Mouse (Mus musculus) G1E (cell line): ENCODE data around the gene Maats1. TPM values are rescaled to one million over a fixed set of nuclear protein-coding genes. Genes with fewer than 3 reads are reported as not detected.

Source experiments
- ATAC-seq: 2 replicates; pipeline ENCODE4 v1.8.0; 2016; ENCODE audit warnings: mild to moderate bottlenecking; ENCODE audit not compliant: insufficient number of reproducible peaks, poor library complexity, low FRiP score, severe bottlenecking; ENCODE audit errors: extremely low read depth
- DNase-seq: peaks from one replicate; pipeline ENCODE4 v3.0.0; 2012; ENCODE audit warnings: low spot score
- H3K27me3 ChIP-seq: 2 replicates; pipeline ENCODE4 v1.6.1; 2012; ENCODE audit warnings: mild to moderate bottlenecking, low read length, inconsistent platforms; ENCODE audit not compliant: insufficient read depth
- H3K36me3 ChIP-seq: replicated peaks from 2 replicates; pipeline ENCODE3; 2012; ENCODE audit warnings: mild to moderate bottlenecking, inconsistent platforms
- H3K4me1 ChIP-seq: 2 replicates; pipeline ENCODE4 v1.6.1; 2012; ENCODE audit warnings: low read depth, low read length, inconsistent platforms, mixed read lengths; ENCODE audit not compliant: insufficient read depth
- H3K4me3 ChIP-seq: 2 replicates; pipeline ENCODE4 v1.5.1; 2012; ENCODE audit warnings: low read depth, mild to moderate bottlenecking, inconsistent platforms, low read length, moderate library complexity, mixed read lengths
- H3K9me3 ChIP-seq: replicated peaks from 2 replicates; pipeline ENCODE4 v1.6.1; 2012; ENCODE audit warnings: inconsistent platforms
- CTCF ChIP-seq: IDR thresholded peaks from 2 replicates; pipeline ENCODE4 v1.5.1; 2012; ENCODE audit warnings: low read depth, low read length, inconsistent platforms, mixed read lengths
- GATA1 ChIP-seq: IDR thresholded peaks from 2 replicates; pipeline ENCODE4 v1.6.1; 2012; ENCODE audit warnings: borderline replicate concordance, low read length, inconsistent platforms, mixed read lengths
- GATA2 ChIP-seq: IDR thresholded peaks from 2 replicates; pipeline ENCODE4 v1.6.1; 2012; ENCODE audit warnings: low read depth, low read length, inconsistent platforms, borderline replicate concordance
- POLR2AphosphoS5 ChIP-seq: IDR thresholded peaks from 2 replicates; pipeline ENCODE4 v1.6.1; 2012; ENCODE audit warnings: low read depth, low read length, inconsistent platforms; ENCODE audit not compliant: insufficient replicate concordance
- TAL1 ChIP-seq: conservative IDR thresholded peaks from 2 replicates; pipeline ENCODE4 v1.6.1; 2012; ENCODE audit warnings: low read depth, low read length, inconsistent platforms, mixed read lengths
- polyA plus RNA-seq: library from polyadenylated mRNA; stranded (reverse); fragments of >175 nt; gene quantifications from 2 replicates; pipeline ENCODE4 v1.2.3, GENCODE M21; 2012
- total RNA-seq, 2 experiments: library from RNA; stranded (forward) in 1 of 2; stranded (reverse) in 1 of 2; fragments of 200-1000 nt in 1 of 2; fragments of >200 nt in 1 of 2; fragmentation: Nextera tagmentation in 1 of 2; gene quantifications; 2 replicates each; pipeline ENCODE4 v1.2.3; 2014 to 2017

Maats1 gene
- total and polyA plus RNA-seq, 3 experiments, result 0.11 TPM; not detected in 2

- H3K27me3 ChIP-seq, result no peaks in the 10 kb centered on the region
- no peaks in the 10 kb centered on the region for H3K9me3 ChIP-seq
- ATAC-seq, result no peak
- H3K36me3 ChIP-seq, result peaks cover 76% of the 10 kb centered on the region
- no peak for DNase-seq
- H3K4me1 ChIP-seq, result peaks cover 71% of the 10 kb centered on the region
- TF ChIP-seq CTCF (no peak), TAL1 (no peak), POLR2AphosphoS5 (no peak), GATA1 (no peak)
- H3K4me3 ChIP-seq, result no peak overlapping the region
Observed at GRCm38 (mm10) chr16:38352031-38352430, 10.1 kb upstream of the Maats1 start.

- no peaks in the 10 kb centered on the region for H3K9me3 ChIP-seq
- H3K4me1 ChIP-seq, result peaks cover 73% of the 10 kb centered on the region
- TF ChIP-seq GATA1, result no peak
- TF ChIP-seq TAL1, result no peak
- no peak for TF ChIP-seq POLR2AphosphoS5
- TF ChIP-seq GATA2, result no peak
- no peak for TF ChIP-seq CTCF
- no peak for DNase-seq
- no peak overlapping the region for H3K4me3 ChIP-seq
- H3K36me3 ChIP-seq, result peaks cover 65% of the 10 kb centered on the region
- no peaks in the 10 kb centered on the region for H3K27me3 ChIP-seq
- ATAC-seq, result no peak
Observed at GRCm38 (mm10) chr16:38350939-38351338, 9.0 kb upstream of the Maats1 start.

GRCm38 (mm10) chr16:38350361-38350855 lies 8.5 kb upstream of the Maats1 start:
- H3K4me3 ChIP-seq, result peak overlapping the region; percentile 67; the same call in 1 of the 2 replicates
- peaks cover 60% of the 10 kb centered on the region for H3K36me3 ChIP-seq
- ATAC-seq (peak; percentile 48), DNase-seq (no peak)
- H3K4me1 ChIP-seq, result peaks cover 75% of the 10 kb centered on the region
- TF ChIP-seq CTCF, result no peak
- no peak for TF ChIP-seq GATA2
- TF ChIP-seq POLR2AphosphoS5, result no peak
- peak; percentile 46 for TF ChIP-seq TAL1
- TF ChIP-seq GATA1, result no peak
- H3K27me3 ChIP-seq, result no peaks in the 10 kb centered on the region
- no peaks in the 10 kb centered on the region for H3K9me3 ChIP-seq

- peak overlapping the region; percentile 67; the same call in 1 of the 2 replicates for H3K4me3 ChIP-seq
- TF ChIP-seq GATA1 (no peak), CTCF (no peak), TAL1 (no peak), POLR2AphosphoS5 (no peak), GATA2 (no peak)
- ATAC-seq (no peak), DNase-seq (no peak)
- H3K4me1 ChIP-seq, result peaks cover 77% of the 10 kb centered on the region
- H3K9me3 ChIP-seq, result no peaks in the 10 kb centered on the region
- no peaks in the 10 kb centered on the region for H3K27me3 ChIP-seq
- H3K36me3 ChIP-seq, result peaks cover 56% of the 10 kb centered on the region
Observed at GRCm38 (mm10) chr16:38349881-38350280, 7.9 kb upstream of the Maats1 start.

GRCm38 (mm10) chr16:38348217-38348761 lies 6.3 kb upstream of the Maats1 start:
- ATAC-seq, result 0 out of 2 replicates have a peak, but pooled peaks have one; percentile 17
- TF ChIP-seq GATA1, result no peak
- no peak for TF ChIP-seq GATA2
- TF ChIP-seq TAL1, result no peak
- TF ChIP-seq CTCF, result no peak
- no peak for TF ChIP-seq POLR2AphosphoS5
- peaks cover 44% of the 10 kb centered on the region for H3K36me3 ChIP-seq
- DNase-seq, result no peak
- H3K9me3 ChIP-seq, result no peaks in the 10 kb centered on the region
- H3K4me1 ChIP-seq, result peaks cover 65% of the 10 kb centered on the region
- H3K4me3 ChIP-seq, result peak overlapping the region; percentile 95
- no peaks in the 10 kb centered on the region for H3K27me3 ChIP-seq

GRCm38 (mm10) chr16:38347588-38347987 lies 5.6 kb upstream of the Maats1 start:
- Histone ChIP-seq H3K27me3 (no peaks in the 10 kb centered on the region), H3K4me3 (peak overlapping the region; percentile 95), H3K36me3 (peaks cover 40% of the 10 kb centered on the region), H3K9me3 (no peaks in the 10 kb centered on the region), H3K4me1 (peaks cover 62% of the 10 kb centered on the region)
- ATAC-seq (no peak), DNase-seq (no peak)
- TF ChIP-seq CTCF (no peak), GATA2 (no peak), POLR2AphosphoS5 (no peak), TAL1 (no peak), GATA1 (no peak)
